Mouse (Mus musculus) Muller cell, postnatal 12 days (primary cell): ENCODE measurements around the gene Eif3f.

ENCODE experiments used
- DNase-seq: peaks from one replicate; pipeline ENCODE4 v3.0.0-alpha.2; 2015; ENCODE audit errors: inconsistent ontology term

Gene Eif3f

DNA sequence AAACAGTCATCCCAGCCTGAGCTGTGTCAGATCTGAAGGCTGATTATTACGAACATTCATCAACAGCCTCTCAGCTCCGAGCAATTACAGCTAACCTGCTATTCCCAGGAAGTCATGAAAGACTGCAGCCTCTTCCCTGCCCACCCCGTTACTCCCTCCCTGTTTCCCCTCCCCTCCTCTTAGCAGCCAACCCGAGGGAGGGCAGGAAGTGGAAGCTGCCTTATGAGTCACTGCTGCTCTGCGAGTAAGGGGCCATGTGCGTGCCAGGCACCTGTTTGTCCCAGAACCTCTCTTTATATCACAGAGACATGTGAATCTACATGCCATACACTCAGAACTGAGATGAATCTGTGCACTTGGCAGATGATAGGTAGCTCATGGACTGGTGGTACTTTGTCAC is 34.0 kb downstream of the Eif3f start:
- DNase-seq: no peak

DNA sequence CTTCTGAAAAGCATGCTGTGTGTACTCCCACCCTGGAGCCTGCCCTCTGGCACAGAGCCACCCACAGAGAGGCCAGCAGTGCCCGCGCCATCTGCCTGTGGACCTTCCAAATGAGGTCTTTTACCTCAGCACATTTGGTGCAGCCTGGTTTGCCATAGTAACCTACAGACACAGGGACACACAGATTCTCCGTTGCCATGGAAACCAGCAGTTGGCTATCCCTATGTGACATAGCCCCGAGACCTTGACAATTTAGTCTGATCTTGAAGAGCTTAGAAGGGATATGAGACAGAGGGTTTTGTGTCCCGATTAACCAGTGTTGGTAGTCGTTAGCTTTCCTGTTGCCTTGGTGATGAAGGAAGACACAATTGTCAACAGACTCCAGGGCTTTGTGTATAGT is 38.1 kb downstream of the Eif3f start:
- DNase-seq: peak; percentile 30

DNA sequence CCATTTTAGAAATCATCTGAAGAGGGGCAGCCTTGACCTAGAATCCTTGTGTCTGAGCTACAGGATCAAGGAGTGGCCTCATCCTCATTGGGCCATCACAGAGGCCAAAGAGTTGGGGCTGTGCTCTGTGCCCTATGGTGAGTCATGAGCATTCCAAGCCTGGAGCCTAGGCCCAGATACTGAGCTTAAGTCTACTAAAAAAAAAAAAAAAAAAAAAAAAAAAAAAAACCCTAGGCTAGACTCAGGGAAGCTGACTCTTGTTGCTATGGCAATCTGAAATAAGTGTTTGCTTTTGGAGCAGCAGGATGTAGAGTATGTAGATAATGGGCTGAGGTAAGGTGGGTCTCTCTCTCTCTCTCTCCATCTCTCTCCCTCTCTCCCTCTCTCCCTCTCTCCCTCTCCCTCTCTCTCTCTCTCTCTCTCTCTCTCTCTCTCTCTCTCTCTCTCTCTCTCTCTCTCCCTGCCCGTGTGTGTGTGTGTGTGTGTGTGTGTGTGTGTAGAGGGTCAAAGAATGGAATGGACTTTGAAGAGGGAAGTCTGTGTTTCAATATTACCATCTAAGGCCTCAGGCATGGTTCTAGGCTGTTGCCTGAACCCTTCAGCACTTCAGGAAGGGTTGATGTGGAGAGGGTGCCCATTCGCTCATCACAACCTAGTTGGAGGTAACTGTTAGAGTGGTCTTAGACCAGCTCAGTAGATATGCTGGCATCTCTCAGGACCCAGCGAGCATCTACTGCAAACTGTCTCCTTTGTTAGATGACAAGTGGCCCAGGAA is 51.9 kb downstream of the Eif3f start:
- no peak for DNase-seq

DNA sequence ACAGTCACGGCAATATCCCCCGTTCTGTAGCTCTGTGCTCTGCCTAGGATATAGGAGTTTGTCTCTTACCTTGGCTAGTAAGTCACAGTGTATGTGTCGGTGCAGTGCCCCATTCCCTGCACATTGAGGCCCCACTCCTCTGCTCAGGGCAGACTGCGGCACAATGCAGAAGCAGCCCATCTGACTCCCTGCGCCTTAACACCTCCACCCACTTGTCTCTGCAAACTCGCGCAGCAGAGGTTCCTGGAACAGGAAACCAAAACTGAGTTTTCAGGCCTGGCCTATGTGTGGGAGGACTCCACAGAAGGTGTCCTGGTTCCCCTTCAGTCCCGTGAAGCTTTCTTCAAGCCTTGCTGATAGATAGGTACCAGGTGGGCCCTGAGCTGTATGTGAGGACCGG is 57.0 kb downstream of the Eif3f start:
- no peak for DNase-seq
